Mouse (Mus musculus) thymus, postnatal 14 days (tissue): ENCODE results near the gene 4931409K22Rik.
"Not testable (repeated sequence)": the region's sequence is repeated elsewhere in the genome, so short reads cannot be mapped to it uniquely, and the experiment has no call there.

Experiments
- DNase-seq: peaks from one replicate; pipeline ENCODE4 v3.0.0; 2021

4931409K22Rik gene

GRCm38 (mm10) chr5:24592471-24593160 lies 36.0 kb upstream of the 4931409K22Rik start:
- no peak for DNase-seq

GRCm38 (mm10) chr5:24591796-24592470 lies 35.3 kb upstream of the 4931409K22Rik start:
- no peak for DNase-seq

GRCm38 (mm10) chr5:24591268-24591721 lies 34.7 kb upstream of the 4931409K22Rik start:
- DNase-seq: no peak

- no peak for DNase-seq
Observed at GRCm38 (mm10) chr5:24589511-24590500, 33.2 kb upstream of the 4931409K22Rik start.

- no peak for DNase-seq
Observed at GRCm38 (mm10) chr5:24587200-24587577, 30.6 kb upstream of the 4931409K22Rik start.

DNA sequence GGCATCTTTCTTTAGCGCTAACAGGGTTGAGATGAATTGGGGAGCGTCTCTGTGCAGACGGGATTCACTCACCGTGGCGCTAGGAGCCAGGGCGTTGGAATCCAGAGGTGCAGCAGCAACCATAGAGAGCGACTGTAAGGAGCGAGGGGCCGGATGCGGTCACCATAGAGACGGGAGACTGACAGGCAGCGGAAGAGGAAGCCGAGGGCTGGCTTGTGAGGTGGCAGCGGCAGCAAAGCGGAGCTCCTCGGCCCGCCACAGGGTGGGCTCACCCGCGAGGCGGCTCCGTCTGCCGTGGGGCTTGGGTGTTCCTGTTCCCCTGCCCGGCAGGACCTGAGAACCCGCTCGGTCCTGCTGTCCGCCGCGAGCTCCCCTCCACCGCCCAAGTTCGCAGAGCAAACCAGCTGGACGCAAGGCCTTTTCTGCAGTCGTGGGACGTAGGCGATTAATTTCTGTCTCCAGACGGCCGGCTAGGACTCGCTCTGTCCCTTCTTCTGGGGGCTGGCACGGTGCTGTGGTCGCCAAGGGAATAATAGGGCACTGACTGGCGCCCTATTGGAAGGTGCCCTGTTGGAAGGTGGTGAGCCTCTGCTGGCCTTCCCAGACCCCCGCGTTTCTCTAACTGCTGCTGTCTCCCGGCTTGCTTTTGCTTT lies 30.1 kb upstream of the 4931409K22Rik start, which contains the start of gene Chpf2:
TSS of gene Chpf2 (plus strand) at position 195 of the 653 bp plus-strand sequence.
- DNase-seq: peak; percentile 89

DNA sequence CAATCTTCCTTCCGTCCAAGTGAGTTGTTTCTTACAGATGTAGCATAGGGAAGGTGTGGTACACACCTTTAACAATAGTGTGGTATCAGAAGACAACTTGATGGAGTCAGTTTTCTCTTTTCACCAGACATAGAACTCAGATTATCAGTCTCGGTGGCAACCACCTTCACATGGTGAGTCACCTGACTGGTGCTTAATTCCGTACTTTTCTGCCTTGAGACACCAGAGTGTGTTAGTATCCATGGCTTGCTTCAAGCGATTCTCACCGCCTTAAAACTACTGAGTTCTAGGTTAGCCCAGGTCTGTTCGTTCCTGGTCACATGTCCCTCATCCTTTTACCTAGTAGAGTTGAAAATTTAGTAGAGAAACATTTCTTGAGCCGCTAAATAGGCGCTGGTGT lies 29.5 kb upstream of the 4931409K22Rik start:
- DNase-seq: no peak

DNA sequence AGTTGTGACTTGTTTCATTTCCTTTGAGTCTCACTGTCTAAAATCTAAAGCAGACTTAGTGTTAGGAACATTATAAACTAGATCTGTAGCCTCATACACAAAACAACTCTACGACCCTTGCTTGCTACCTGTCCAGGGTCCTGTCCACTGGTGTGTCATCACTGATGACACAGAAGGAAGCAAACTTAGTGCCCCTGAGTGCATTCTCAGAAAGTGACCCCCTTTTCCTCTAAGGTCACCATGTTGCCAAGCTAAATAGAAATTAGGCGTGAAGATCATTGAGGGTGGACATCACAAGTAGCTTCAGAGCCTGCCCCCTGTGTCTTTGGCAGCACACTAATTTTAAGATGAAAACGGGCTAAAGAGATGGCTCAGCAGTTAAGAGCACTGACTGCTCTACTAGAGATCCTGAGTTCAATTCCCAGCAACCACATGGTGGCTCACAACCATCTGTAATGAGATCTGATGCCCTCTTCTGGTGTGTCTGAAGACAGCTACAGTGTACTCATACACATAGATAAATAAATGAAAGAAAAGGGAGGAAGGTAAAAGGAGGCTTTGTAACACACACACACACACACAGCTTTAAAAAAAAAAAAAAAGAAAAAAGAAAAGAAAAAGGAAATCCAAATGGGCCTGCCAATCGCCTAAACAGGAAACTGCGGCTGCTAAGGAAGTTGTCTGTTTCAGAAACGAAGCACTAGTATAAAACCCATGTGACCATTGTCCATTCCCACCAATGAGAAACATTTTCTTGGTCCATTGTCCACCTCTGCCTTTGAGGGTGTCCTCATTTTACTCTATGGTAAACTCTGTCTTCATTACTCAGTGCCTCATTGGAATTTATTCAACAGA lies 21.7 kb upstream of the 4931409K22Rik start:
- no peak for DNase-seq

- DNase-seq: peak; percentile 99
Observed at GRCm38 (mm10) chr5:24577183-24577929, 20.7 kb upstream of the 4931409K22Rik start, which contains the start of gene Abcf2. Abcf2 (minus strand) TSS chr5:24577467.

DNA sequence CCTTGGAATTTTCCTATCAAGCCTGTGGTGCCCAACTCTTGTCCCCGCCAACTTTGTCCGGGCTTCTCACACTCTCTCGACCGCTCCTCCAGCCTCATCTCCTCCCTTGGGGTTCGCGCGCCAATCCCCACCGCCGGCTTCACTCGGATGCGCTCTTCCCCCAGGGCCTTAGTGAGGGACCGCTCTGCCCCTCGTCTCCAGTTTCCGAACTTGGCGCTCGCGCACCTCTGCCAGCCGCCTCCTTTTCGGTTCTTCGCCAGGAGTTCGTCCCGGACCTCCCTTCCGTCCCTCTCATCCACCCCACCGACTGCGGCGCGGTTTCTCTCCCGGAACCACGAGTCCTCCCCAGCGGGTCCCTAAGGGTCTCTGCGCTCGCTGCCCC lies 20.2 kb upstream of the 4931409K22Rik start:
- DNase-seq: no peak

DNA sequence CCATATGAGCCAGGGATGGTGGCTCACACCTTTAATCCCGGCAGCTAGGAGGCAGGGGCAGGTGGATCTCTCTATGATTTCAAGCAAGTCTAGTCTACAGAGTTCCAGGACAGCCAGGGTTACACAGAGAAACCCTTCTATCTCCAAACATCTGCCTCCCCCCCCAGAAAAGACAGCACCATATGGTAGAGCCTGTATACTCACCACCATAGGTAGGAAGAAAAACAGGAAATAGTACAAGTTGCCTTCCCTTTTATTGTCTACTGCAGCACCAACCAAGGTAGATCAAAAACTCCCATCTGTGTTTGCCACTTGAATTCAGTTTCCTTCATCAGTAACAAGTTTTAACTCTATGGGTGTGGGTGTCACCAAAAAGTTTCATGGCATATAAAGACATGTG lies 19.3 kb upstream of the 4931409K22Rik start:
- no peak for DNase-seq

GRCm38 (mm10) chr5:24555335-24555734 lies 1.3 kb downstream of the 4931409K22Rik start:
- not testable (repeated sequence) for DNase-seq

GRCm38 (mm10) chr5:24553621-24554244 lies 2.9 kb downstream of the 4931409K22Rik start:
- no peak for DNase-seq

- DNase-seq: no peak
Observed at GRCm38 (mm10) chr5:24551317-24551688, 5.3 kb downstream of the 4931409K22Rik start.

DNA sequence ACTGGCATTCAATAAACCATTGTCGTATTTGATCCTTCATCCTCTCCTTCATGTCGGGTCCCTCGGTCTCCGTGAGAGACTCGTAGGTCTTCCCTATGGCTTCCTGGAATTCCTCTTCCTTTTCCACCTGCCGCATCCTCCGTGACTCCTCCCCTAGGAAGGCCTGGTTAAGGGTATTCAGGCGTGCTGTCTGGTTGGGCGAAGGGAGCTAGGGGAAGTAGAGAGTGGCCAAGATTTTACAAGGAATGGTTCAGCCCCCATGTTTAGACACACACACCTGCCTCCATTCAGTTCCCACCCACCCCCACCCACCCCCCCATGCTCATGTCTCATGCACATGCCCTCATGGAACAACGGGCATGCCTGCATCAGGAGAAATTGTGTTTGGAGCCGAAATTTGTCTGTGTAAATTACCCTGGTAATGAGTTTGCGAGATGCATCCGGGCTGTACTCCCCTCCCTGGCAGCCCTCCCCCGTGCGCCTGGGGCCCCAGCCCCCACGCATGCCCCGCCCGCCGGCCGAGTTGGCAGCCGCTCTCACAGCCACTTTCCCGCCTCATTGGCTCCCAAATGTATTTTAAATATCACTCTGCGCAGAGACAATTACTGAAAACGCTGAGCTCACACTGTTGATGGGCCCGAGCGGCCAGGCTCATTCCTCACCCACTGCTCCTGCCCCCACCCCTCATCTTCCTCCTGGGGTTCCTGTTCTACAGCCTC lies 5.9 kb downstream of the 4931409K22Rik start:
- DNase-seq: peak; percentile 69

- DNase-seq: no peak
Observed at GRCm38 (mm10) chr5:24542643-24543042, 14.0 kb downstream of the 4931409K22Rik start.

DNA sequence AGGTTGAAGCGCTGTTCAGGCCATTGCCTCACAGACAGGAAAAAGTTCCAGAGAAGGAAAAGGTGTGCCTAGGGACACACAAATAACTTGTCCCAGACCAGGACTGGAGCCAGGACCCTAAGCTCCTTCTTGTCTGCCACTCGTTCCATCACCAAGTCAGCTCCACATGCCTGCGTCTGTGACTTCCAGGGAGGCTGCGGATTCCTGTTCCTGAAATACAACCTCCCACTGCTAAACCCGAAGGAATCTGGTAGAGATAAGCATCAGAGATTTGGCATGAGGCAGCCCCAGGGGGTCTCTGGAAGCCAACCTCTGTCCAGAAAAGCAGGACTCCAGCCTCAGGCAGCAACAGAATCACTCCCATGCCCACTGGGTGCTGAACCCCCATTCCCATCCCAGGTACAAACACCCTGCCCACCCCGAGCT lies 15.5 kb downstream of the 4931409K22Rik start:
- no peak for DNase-seq

GRCm38 (mm10) chr5:24540387-24541143 lies 16.0 kb downstream of the 4931409K22Rik start, which contains the start of gene Asb10:
Asb10 (minus strand) TSS chr5:24540978.
- DNase-seq: no peak
